Comparison of ENCODE assay signal across 10 mouse cellular contexts in the genomic region with DNA sequence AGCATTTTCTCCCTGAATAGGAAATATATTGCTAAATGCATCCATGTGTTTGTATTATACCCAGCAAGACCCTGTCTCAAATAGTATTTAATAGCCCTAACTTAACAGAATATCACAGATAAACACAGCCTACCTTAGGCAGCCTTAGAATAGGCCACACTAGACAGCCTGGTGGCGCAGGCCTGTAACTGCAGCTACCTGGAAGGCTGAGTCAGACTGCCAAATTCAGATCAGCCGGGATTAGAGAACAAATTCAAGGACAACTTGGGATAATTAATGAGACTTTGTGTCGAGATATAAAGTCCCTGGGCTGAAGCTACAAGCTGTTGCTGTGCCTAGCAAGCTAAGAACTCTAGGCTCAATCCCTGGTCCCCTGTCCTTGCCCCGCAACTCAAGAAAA. TPM values are rescaled to one million over a fixed set of nuclear protein-coding genes. Genes with fewer than 3 reads are reported as not detected.
DNase-seq lines count a peak whose midpoint lies in the region; ATAC-seq and TF ChIP-seq lines count a peak whose summit lies in the region.
"Had no signal": no experiment of that assay in that cellular context is flagged by ENCODE, and none has a peak within 500 bp of the region (broad histone marks: within the 10 kb centered on the region; RNA-seq: fewer than 3 reads in every experiment).

No protein-coding gene starts in this region.

- no peaks in the 10 kb centered on the region for H3K36me3 ChIP-seq in midbrain, postnatal 0 days (ENCODE audit: insufficient read depth, low read length)
- no peaks in the 10 kb centered on the region for H3K36me3 ChIP-seq in midbrain, embryonic 15.5 days (replicated peaks)
- no peaks in the 10 kb centered on the region for H3K36me3 ChIP-seq in heart, embryonic 11.5 days (ENCODE audit: control insufficient read depth, insufficient read depth, low read length)

- TF ChIP-seq CTCF in midbrain, postnatal 0 days (IDR thresholded peaks at IDR 0.05) = peak; percentile 43

- no peak overlapping the region for H3K4me3 ChIP-seq in midbrain, postnatal 0 days (ENCODE audit: low read depth, low read length)
- no peak overlapping the region for H3K4me3 ChIP-seq in midbrain, embryonic 15.5 days
- H3K4me3 ChIP-seq in heart, embryonic 11.5 days (ENCODE audit: low read depth, low read length) = no peak overlapping the region

- no peaks in the 10 kb centered on the region for H3K27me3 ChIP-seq in midbrain, postnatal 0 days (ENCODE audit: insufficient read depth, low read length)
- H3K27me3 ChIP-seq in midbrain, embryonic 15.5 days (replicated peaks) = no peaks in the 10 kb centered on the region
- H3K27me3 ChIP-seq in heart, embryonic 11.5 days (ENCODE audit: control insufficient read depth, insufficient read depth, low read length) = no peaks in the 10 kb centered on the region

- peak; percentile 8 for DNase-seq in cerebellum, adult 9-10 months
- no peak for DNase-seq in cerebellum, adult 11-12 months
- DNase-seq in midbrain, postnatal 0 days (ENCODE audit: low spot score) = no peak
- peak; percentile 35 for DNase-seq in retina, postnatal 1 day
- DNase-seq in layer of hippocampus, postnatal 14 days (ENCODE audit: low spot score in 2 of 2) = no peak
- DNase-seq: gastrocnemius, postnatal 14 days; kidney, postnatal 14 days had no signal

- H3K9me3 ChIP-seq in midbrain, postnatal 0 days (ENCODE audit: low read length) = no peaks in the 10 kb centered on the region
- no peaks in the 10 kb centered on the region for H3K9me3 ChIP-seq in midbrain, embryonic 15.5 days
- H3K9me3 ChIP-seq in heart, embryonic 11.5 days (replicated peaks; ENCODE audit: control insufficient read depth, low read length) = no peaks in the 10 kb centered on the region

- WGBS in midbrain, postnatal 0 days = 72% methylated on average over 4 of the region's 4 CpGs
- WGBS in midbrain, embryonic 15.5 days = 66% methylated on average over 4 of the region's 4 CpGs
- WGBS in heart, embryonic 11.5 days (ENCODE audit: insufficient replicate concordance) = 76% methylated on average over 4 of the region's 4 CpGs

- H3K9ac ChIP-seq in midbrain, postnatal 0 days (replicated peaks; ENCODE audit: low read length, poor library complexity, severe bottlenecking) = no peak overlapping the region
- no peak overlapping the region for H3K9ac ChIP-seq in midbrain, embryonic 15.5 days
- no peak overlapping the region for H3K9ac ChIP-seq in heart, embryonic 11.5 days (ENCODE audit: low read depth, low read length)

- no peaks in the 10 kb centered on the region for H3K4me1 ChIP-seq in midbrain, postnatal 0 days (ENCODE audit: insufficient read depth, low read length)
- H3K4me1 ChIP-seq in midbrain, embryonic 15.5 days = peaks cover 7% of the 10 kb centered on the region
- no peaks in the 10 kb centered on the region for H3K4me1 ChIP-seq in heart, embryonic 11.5 days (ENCODE audit: control insufficient read depth, insufficient read depth, low read length)

- ATAC-seq in midbrain, postnatal 0 days (ENCODE audit: low FRiP score) = no peak
- ATAC-seq in midbrain, embryonic 15.5 days (replicated peaks) = no peak
- ATAC-seq in erythroblast, adult 5-6 weeks (replicated peaks; ENCODE audit: low FRiP score, poor library complexity, severe bottlenecking) = peak; percentile 87
- no peak for ATAC-seq in heart, embryonic 11.5 days (replicated peaks; ENCODE audit: insufficient number of reproducible peaks, low FRiP score, low TSS enrichment)

- H3K4me2 ChIP-seq in midbrain, postnatal 0 days (ENCODE audit: low read depth, low read length, poor library complexity, severe bottlenecking) = no peak overlapping the region
- no peak overlapping the region for H3K4me2 ChIP-seq in midbrain, embryonic 15.5 days
- no peak overlapping the region for H3K4me2 ChIP-seq in heart, embryonic 11.5 days

- no peak overlapping the region for H3K27ac ChIP-seq in midbrain, postnatal 0 days (ENCODE audit: low read depth, low read length)
- H3K27ac ChIP-seq in midbrain, embryonic 15.5 days = no peak overlapping the region
- no peak overlapping the region for H3K27ac ChIP-seq in heart, embryonic 11.5 days (ENCODE audit: low read depth, low read length)

RNA-seq across cellular contexts. Expression of a gene that starts 12.6 kb away (rescaled TPM):
- 17.2 and 22.5 TPM in 2 replicates for total RNA-seq in midbrain, postnatal 0 days (2014; rRNA removed)
- polyA plus RNA-seq in midbrain, postnatal 0 days (2015; fragmentation: Nextera tagmentation; extraction: Ambion mirVana) = 2.4 and 3.6 TPM in 2 replicates
- 6.5 and 6.7 TPM in 2 replicates for polyA plus RNA-seq in midbrain, embryonic 15.5 days (2015; fragmentation: Nextera tagmentation; extraction: Ambion mirVana)
- total RNA-seq in erythroblast, adult 5-6 weeks (2015; ENCODE audit: low replicate concordance) = 19.0 and 27.9 TPM in 2 replicates
- total RNA-seq in erythroblast, adult 5-6 weeks (2017; ENCODE audit: low replicate concordance) = 30.8 and 42.5 TPM in 2 replicates
- total RNA-seq in layer of hippocampus, postnatal 14 days (2021) = 10 to 100 TPM; 13.4 to 15.5 TPM
- polyA plus RNA-seq in heart, embryonic 11.5 days (2014; fragmentation: Nextera tagmentation; extraction: Ambion mirVana) = 11.0 and 14.0 TPM in 2 replicates

RNA-seq across cellular contexts. Expression of a gene that starts 14.8 kb away (rescaled TPM):
- total RNA-seq in midbrain, postnatal 0 days (2014; rRNA removed) = not detected in 2 replicates
- 0.26 and 0.42 TPM in 2 replicates for polyA plus RNA-seq in midbrain, postnatal 0 days (2015; fragmentation: Nextera tagmentation; extraction: Ambion mirVana)
- polyA plus RNA-seq in midbrain, embryonic 15.5 days (2015; fragmentation: Nextera tagmentation; extraction: Ambion mirVana) = 0.60 and 0.65 TPM in 2 replicates
- not detected in 2 replicates for total RNA-seq in erythroblast, adult 5-6 weeks (2015; ENCODE audit: low replicate concordance)
- total RNA-seq in erythroblast, adult 5-6 weeks (2017; ENCODE audit: low replicate concordance) = 0.28 TPM in 1 of 2 replicates, not detected in the other
- total RNA-seq in layer of hippocampus, postnatal 14 days (2021) = not detected
- polyA plus RNA-seq in heart, embryonic 11.5 days (2014; fragmentation: Nextera tagmentation; extraction: Ambion mirVana) = 0.32 and 0.33 TPM in 2 replicates
- total RNA-seq: gastrocnemius, postnatal 14 days had no signal

Comparison
In these comparisons a context has a peak if more than half of its experiments do, and no peak if none do; other contexts are left out.
1. DNase-seq: peak in cerebellum, adult 9-10 months (single experiment) and retina, postnatal 1 day (single experiment); none in cerebellum, adult 11-12 months (single experiment), midbrain, postnatal 0 days (single experiment) and layer of hippocampus, postnatal 14 days (0 of 2).